10 mouse cellular contexts compared by ENCODE assay signal in genomic region chr9:29802990-29803737, GRCm38 (mm10).
DNase-seq lines count a peak whose midpoint lies in the region; ATAC-seq and TF ChIP-seq lines count a peak whose summit lies in the region.
"Had no signal": no experiment of that assay in that cellular context is flagged by ENCODE, and none has a peak within 500 bp of the region (broad histone marks: within the 10 kb centered on the region; RNA-seq: fewer than 3 reads in every experiment).

No protein-coding gene starts in this region.

- peak; percentile 92 for DNase-seq in brain, embryonic 14.5 days (ENCODE audit: low read depth)
- DNase-seq in layer of hippocampus, adult 2 months (ENCODE audit: low spot score in 2 of 2) = peak; percentile 52 to 88
- DNase-seq in midbrain, embryonic 14.5 days = peak; percentile 82
- DNase-seq in urinary bladder, postnatal 4 days (ENCODE audit: low spot score in 2 of 2) = no peak
- no peak for DNase-seq in ovary, postnatal 36 days (ENCODE audit: low spot score)
- DNase-seq in adrenal gland, adult 8-10 months = no peak

- 12% methylated on average over 12 of the region's 12 CpGs for WGBS in forebrain, embryonic 12.5 days
- WGBS in midbrain, embryonic 14.5 days = 8% methylated on average over 12 of the region's 12 CpGs

- TF ChIP-seq POLR2A in brain, embryonic 14.5 days (IDR thresholded peaks at IDR 0.05; ENCODE audit: borderline replicate concordance, extremely low read depth, insufficient read depth, insufficient read length, poor library complexity, severe bottlenecking) = no peak

- peak; percentile 37 for ATAC-seq in forebrain, embryonic 12.5 days (ENCODE audit: low FRiP score)
- ATAC-seq in midbrain, embryonic 14.5 days (ENCODE audit: low FRiP score, low TSS enrichment) = peak; percentile 76
- ATAC-seq in megakaryocyte-erythroid progenitor cell, adult 5-6 weeks (replicated peaks; ENCODE audit: low FRiP score, low TSS enrichment, poor library complexity, severe bottlenecking) = no peak
- ATAC-seq: intestine, embryonic 16.5 days had no signal

- no peak overlapping the region for H3K9ac ChIP-seq in forebrain, embryonic 12.5 days
- H3K9ac ChIP-seq in midbrain, embryonic 14.5 days (replicated peaks; ENCODE audit: low read length) = no peak overlapping the region; the same call in 1 of the 2 replicates

- TF ChIP-seq CTCF in brain, embryonic 14.5 days (IDR thresholded peaks at IDR 0.05; ENCODE audit: borderline replicate concordance, extremely low read depth, insufficient read depth, insufficient read length) = no peak
- TF ChIP-seq CTCF in layer of hippocampus, adult 2 months (conservative IDR thresholded peaks at IDR 0.05) = peak; percentile 62

- H3K36me3 ChIP-seq in forebrain, embryonic 12.5 days (replicated peaks) = no peaks in the 10 kb centered on the region
- H3K36me3 ChIP-seq in midbrain, embryonic 14.5 days (ENCODE audit: control insufficient read depth, insufficient read depth, low read length) = no peaks in the 10 kb centered on the region
- H3K36me3 ChIP-seq: G1E had no signal

- no peak overlapping the region for H3K4me3 ChIP-seq in forebrain, embryonic 12.5 days (replicated peaks)
- peak overlapping the region; percentile 20; the same call in 1 of the 2 replicates for H3K4me3 ChIP-seq in layer of hippocampus, adult 2 months
- no peak overlapping the region for H3K4me3 ChIP-seq in midbrain, embryonic 14.5 days (replicated peaks; ENCODE audit: low read depth, low read length)

- H3K27ac ChIP-seq in forebrain, embryonic 12.5 days = peak overlapping the region; percentile 76
- H3K27ac ChIP-seq in layer of hippocampus, adult 2 months = peak overlapping the region; percentile 80
- peak overlapping the region; percentile 83 for H3K27ac ChIP-seq in midbrain, embryonic 14.5 days (replicated peaks; ENCODE audit: low read depth, low read length)

- H3K9me3 ChIP-seq in forebrain, embryonic 12.5 days = no peaks in the 10 kb centered on the region
- no peaks in the 10 kb centered on the region for H3K9me3 ChIP-seq in midbrain, embryonic 14.5 days (ENCODE audit: control insufficient read depth, low read length)

- peaks cover 8% of the 10 kb centered on the region for H3K27me3 ChIP-seq in forebrain, embryonic 12.5 days
- no peaks in the 10 kb centered on the region for H3K27me3 ChIP-seq in midbrain, embryonic 14.5 days (ENCODE audit: control insufficient read depth, insufficient read depth, low read length)

- peak overlapping the region; percentile 22 for H3K4me2 ChIP-seq in forebrain, embryonic 12.5 days
- peak overlapping the region; percentile 35 for H3K4me2 ChIP-seq in midbrain, embryonic 14.5 days (ENCODE audit: low read length)

- peaks cover 41% of the 10 kb centered on the region for H3K4me1 ChIP-seq in forebrain, embryonic 12.5 days
- peaks cover 23% of the 10 kb centered on the region for H3K4me1 ChIP-seq in midbrain, embryonic 14.5 days (ENCODE audit: control insufficient read depth, insufficient read depth, low read length)

Comparison
In these comparisons a context has a peak if more than half of its experiments do, and no peak if none do; other contexts are left out.
1. DNase-seq: peak in brain, embryonic 14.5 days (single experiment), layer of hippocampus, adult 2 months (2 of 2) and midbrain, embryonic 14.5 days (single experiment); none in urinary bladder, postnatal 4 days (0 of 2), ovary, postnatal 36 days (single experiment) and adrenal gland, adult 8-10 months (single experiment).
2. Peak in every context shown above with its lines, with median percentiles within 50 percentile points of each other: H3K27ac ChIP-seq.